Mouse (Mus musculus) gastrocnemius, postnatal 4 days (tissue): ENCODE measurements at regions not wholly inside any gene's neighbourhood (a gene's known extent, or its start where the extent isn't known, plus 50 kb on each side); places are given as distances from the start of the nearest gene placed in this dataset.

Source experiments
- DNase-seq, 2 experiments: peaks; one replicate each; pipeline ENCODE4 v3.0.0; 2021 to 2022; ENCODE audit warnings: low spot score in 2 of 2, mixed read lengths in 2 of 2

DNA sequence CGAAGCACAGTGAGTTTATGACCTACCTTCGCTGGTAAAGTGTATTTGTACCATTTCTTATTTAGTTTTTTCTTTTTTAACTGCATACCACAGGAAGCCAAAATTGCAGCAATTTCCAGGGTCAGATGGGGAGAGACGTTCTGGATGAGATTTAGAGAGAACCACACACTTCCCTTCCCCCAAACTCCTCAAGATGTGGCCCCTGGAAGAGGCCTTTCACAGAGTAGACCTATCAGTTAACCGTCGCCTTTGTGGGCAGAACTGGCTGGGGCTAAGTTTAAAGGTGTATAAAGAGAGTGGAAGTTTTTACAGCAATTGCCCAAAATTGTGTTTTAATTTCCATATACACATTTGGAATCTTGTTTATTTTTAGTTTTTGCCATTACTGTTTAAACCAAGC, 295.7 kb upstream of the Mef2c start:
- no peak for DNase-seq

GRCm38 (mm10) chr13:83214811-83215210, 289.0 kb upstream of the Mef2c start:
- DNase-seq = no peak

DNA sequence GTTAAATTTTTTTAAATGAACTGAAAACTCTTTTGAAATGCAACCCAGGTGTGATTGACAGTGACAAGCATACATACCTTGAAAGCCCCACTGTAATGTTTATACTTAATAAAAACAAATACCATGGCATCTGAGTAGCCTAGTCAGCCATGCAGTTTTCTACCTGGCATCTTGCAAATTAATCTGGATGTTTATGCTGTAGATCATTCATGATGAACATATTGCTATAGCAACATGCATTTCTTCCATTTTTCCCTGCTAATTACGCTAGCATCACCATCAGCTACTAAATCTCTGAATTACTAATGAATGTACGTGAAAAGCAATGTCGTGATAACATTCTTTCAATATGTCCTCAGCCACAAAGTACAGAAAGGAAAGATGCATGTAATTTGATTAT, 287.4 kb upstream of the Mef2c start:
- no peak for DNase-seq

- DNase-seq = no peak
Observed at GRCm38 (mm10) chr13:83252452-83252851, 251.4 kb upstream of the Mef2c start.

- no peak for DNase-seq
Observed at GRCm38 (mm10) chr13:83266591-83266990, 237.2 kb upstream of the Mef2c start.

- DNase-seq = no peak
Observed at GRCm38 (mm10) chr13:83268663-83269062, 235.2 kb upstream of the Mef2c start.

DNA sequence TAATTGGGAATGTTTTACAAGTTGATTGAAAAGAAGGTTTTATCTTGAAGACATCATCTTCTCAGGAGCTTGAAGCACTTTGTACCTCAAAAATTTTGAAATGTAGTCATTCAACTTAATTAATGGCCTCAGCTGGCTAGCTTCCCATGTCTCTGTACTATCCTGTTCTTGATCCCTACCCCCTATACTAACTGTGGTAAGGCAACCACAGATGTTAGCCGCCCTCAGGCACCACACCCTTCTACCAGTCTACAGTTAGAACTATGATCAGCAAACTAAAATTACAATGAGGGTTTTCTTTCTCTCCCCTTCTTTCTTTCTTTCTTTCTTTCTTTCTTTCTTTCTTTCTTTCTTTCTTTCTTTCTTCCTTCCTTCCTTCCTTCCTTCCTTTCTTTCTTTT, 225.1 kb upstream of the Mef2c start:
- no peak for DNase-seq

DNA sequence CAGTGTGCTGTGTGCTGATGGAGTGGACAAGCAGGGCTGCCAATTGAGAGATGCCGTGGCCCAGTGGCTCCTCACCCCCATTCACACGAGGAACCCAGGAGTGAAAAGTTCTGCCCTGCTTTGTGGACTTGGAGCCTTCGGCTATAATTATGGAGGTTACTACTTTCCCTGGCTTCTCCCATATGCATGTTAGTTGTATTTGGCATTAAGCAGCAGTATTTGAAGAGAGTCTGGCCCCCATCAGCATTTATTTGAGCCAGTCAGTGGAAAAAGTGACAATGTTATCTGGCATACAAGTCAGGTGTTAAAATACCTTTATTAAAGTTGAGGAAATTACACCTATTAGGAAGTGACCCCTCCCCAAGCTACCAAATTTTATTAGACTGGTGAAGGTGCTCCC, 196.1 kb upstream of the Mef2c start:
- no peak for DNase-seq

DNA sequence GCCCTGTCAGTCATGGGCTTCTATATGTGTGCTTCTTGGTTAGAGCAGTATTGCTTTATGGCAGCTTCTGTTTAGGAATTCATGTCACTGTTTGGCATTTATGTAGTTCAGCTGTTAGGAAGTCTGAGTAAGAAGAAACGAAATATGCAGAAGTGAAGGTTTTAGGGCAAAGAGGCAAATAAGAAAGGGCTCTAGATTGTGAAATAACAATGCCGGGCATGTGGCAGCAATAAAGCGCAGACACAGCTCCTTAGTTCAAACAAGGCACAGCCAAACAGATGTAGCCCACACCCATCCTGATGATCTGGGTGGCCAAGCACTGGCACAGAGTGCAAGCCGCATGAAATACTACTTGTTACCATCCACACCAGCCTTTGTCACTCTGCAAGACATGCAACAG, 175.3 kb upstream of the Mef2c start:
- DNase-seq = no peak

- DNase-seq = no peak
Observed at GRCm38 (mm10) chr13:83333728-83334127, 170.1 kb upstream of the Mef2c start.

DNA sequence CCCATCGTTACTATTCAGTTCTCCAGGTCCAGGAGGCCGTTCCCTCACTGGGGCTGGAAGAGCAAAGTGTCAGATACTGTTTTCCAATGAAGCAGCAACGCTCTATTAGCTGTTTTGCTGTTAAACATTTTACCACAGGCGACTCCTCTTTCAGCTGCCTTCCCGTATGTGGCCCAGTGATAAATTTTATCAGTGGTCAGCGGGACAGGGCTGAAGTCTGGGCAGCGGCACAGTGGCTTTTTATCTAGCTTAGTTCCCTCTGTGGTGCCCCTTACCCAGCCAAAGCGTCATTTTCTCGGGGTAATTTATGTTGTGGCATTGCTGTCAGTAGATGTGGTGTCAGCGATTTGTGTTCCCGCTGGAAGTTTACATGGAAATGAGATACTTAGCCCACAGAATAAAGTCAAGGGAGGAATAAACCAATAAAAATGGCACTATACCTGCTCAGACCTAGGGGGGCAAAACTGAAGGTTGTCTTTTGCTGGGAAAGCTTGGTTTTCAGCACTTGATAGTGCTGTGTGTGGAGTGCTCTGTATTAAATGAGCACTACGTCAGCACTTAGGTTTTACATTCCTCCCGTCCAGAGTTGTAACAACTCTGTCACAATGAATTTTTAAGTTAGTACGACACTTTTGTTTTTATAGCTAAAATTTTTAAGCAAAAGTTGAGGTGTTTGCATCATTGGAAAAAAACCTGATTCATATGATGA, 159.1 kb upstream of the Mef2c start:
- no peak for DNase-seq

GRCm38 (mm10) chr13:83355341-83355740, 148.5 kb upstream of the Mef2c start:
- no peak for DNase-seq

DNA sequence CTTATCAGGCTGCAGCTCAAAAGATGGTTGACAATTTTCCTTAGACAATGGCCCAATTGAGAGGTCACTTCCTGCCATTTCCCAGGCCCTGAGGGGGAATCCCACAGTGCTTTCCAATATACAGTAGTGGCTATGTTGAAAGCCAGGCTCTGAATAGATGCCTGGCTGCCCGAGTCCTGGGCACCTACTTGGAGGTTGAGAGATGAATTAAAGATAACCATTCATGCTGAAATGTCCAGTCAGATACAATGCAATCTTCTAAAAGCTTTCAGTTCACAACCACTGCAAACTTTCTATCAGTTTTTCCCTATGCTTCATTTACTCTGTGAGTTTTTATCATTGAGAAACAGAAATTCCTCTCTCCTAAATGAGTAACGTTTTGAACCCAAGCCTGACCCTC, 143.3 kb upstream of the Mef2c start:
- DNase-seq = no peak

- no peak for DNase-seq
Observed at GRCm38 (mm10) chr13:83376097-83376797, 127.6 kb upstream of the Mef2c start.

GRCm38 (mm10) chr13:83378644-83379043, 125.2 kb upstream of the Mef2c start:
- no peak for DNase-seq

GRCm38 (mm10) chr13:83382609-83383008, 121.2 kb upstream of the Mef2c start:
- no peak for DNase-seq

GRCm38 (mm10) chr13:83394773-83395172, 109.1 kb upstream of the Mef2c start:
- no peak for DNase-seq

DNA sequence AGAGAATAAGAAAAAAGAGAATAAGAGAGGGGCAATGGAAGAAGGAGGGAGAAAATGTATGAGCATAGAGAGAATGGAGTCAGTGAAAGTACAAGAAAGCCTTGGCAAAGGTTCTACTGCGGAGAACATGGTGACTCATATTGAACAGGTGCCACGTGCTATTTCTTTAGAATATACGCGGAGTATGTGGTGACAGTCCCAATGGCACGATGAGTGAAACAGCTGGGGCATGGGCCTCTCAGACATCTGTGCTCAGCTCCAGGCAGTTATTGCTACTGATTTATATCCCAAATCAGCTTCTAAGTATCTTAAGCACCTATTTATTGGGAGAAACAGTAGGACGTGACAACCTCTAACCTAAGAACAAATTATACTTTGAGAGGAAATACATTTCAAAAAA, 104.5 kb upstream of the Mef2c start:
- no peak for DNase-seq

DNA sequence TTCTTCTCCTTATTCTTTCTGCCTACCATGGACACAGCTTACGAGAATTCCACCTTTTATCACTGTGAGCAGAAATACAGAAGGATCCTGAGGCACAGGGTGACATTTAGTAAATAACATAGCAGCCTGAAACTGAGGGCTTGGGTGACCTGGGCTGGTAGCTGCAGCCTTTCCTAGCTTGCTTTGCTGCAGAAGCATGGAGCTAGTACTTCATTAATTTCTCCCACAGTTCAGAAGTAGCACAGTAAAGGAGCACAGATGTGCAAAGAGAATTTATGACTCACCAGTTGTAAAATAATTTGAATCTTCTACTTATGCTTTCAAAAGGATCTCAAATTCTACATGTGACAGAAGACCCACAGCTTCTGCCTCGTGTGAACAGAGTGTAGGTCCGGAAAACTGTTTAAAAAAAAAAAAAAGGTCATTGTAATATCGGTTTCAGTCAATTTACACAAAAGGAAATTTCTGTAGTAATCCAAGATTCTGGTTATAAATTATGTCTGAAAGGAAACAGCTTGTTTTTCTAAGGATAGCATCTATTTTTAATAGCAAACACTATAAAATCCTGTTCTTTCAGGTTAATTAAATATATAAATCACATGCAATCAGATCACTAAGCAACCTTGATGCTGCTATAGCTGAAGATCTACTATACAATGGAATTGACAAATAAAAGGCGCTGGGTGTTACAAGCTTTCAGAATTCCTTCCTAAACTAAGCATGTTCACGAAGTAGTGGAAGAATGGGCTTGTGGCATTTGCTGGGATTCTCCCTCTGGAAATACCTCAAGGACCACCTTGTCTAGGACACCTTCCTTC, 64.0 kb upstream of the Mef2c start:
- no peak for DNase-seq

- DNase-seq = no peak
Observed at GRCm38 (mm10) chr13:83444277-83444676, 59.6 kb upstream of the Mef2c start.

DNA sequence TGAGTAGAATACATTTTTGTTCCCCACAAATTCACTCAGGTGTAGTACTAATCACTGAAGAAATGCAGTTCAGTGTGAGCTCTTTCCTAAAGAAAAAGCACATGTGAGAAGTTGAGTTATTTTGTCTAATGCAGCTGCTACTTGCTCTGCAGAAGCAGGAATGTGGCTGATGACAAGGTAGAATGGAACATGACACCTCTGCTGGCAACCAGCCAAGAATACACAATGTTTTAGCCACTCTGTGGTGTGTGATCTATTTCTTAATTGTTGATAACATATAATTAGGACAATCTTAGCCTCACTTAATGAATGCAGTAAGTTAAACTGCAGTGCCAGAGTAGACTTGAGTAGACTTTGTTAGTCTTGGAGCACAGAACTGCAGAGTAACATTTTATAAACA, 53.0 kb upstream of the Mef2c start:
- no peak for DNase-seq

GRCm38 (mm10) chr13:83452987-83453386, 50.8 kb upstream of the Mef2c start:
- no peak for DNase-seq
